Mouse (Mus musculus) ovary, adult 10 weeks (tissue): ENCODE data around the gene Arid2. TPM values are rescaled to one million over a fixed set of nuclear protein-coding genes. Genes with fewer than 3 reads are reported as not detected.

Experiments used
- polyA plus RNA-seq: library from polyadenylated mRNA; stranded (reverse); fragments of 350-450 nt; fragmentation: Illumina TruSeq; extraction: RNeasy Lipid Tissue Mini Kit (QIAGEN cat#74804); gene quantifications from one replicate; pipeline ENCODE4 v1.2.3, GENCODE M21; 2014

Gene Arid2
- 116 TPM for polyA plus RNA-seq

GRCm38 (mm10) chr15:96287369-96287975, at the start of gene Arid2:
Gene Arid2 (plus strand): TSS chr15:96287518.

Other genes with a start within 250 kb of the Arid2 start
- 280 TPM for gene Scaf11, start 173.3 kb downstream of the Arid2 start, polyA plus RNA-seq